Mouse (Mus musculus): ENCODE results near the gene Ralbp1.

The Ralbp1 gene

DNA sequence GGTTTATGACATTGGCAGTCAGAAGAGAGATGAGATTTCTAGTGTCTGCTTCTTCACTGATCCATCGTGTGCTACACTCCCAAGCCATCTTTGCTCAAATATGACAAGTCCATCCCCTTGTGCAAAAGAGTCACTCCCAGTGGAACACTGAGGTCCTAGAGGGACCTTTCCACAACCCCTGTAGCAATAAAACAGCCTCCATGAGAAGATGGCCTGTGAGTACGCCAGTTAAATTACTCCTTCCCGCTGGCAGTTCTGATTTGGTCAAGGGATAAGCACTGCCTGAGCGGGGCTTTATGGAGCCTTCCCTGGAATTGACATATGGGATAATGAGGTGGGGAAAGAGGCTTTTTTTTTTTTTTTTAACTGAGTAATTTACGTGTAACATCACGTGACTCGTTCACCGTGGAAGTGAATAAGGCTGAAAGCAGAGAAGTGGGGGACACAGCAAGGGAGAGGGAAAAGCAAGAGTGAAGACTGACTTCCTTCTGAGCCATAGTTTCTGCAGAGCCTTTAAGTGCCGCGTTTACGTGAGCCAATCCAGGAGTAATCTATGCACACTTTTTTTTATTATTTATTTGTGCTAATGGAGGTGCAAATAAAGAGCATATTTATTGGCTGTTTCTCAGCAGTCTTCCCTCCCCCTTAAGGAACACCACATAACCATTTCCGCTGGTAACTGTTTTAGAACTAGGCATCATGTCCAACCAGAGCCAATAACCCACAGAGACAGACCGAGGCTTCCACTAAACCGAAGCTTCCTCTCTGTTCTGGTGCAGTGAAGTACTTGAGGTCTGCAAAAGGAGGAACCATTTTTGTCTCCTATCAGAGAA, at the start of gene Ralbp1:
TSS of gene Ralbp1 (minus strand) at position 102 of the 833 bp plus-strand sequence.
- in situ Hi-C loops (cut with MboI; ENCODE audit: low pct_unique_long_range_greater_than_20kb in 1 of 2, low sequenced_read_pairs in 2 of 2, unreplicated experiment in 1 of 2): no loop called here

DNA sequence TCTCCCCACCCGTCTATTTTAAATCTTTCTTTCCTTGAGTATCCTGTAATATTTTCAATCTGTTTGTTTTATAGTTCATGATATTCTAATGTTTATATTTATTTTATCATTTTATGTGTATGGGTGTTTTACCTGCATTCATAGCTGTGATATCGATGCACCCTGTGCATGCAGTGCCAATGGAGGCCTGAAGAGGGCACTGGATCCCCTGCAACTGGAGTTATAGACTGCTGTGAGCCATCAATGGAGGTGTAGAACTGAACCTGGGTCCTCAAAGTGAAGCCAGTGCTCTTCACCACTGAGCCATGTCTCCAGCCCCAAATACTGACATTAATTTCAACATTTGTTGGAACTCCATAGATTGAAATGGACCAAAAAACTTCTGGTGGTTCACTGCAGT, 48.1 kb upstream of the Ralbp1 start:
- in situ Hi-C loops (cut with MboI; ENCODE audit: low pct_unique_long_range_greater_than_20kb in 1 of 2, low sequenced_read_pairs in 2 of 2, unreplicated experiment in 1 of 2): no loop called here

DNA sequence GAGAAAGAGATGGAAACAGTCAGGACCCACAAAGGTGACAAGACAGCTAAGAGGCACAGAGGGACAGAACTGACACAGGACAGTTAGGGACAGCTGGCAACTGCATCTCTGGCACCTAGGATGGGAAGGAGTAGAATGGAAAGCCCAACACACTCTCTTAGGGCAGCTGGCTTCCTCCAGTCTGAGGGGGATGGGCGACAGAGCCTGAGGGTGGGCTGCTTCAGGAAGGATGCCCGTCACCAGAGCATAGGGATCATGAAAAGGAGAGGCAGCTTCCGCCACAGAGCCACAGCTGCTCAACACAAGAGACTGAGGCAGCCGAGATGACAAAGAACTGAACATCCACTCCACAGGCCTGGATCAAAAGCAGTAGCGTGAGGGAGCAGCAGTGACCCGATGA, 45.9 kb upstream of the Ralbp1 start:
- in situ Hi-C loops (cut with MboI; ENCODE audit: low pct_unique_long_range_greater_than_20kb in 1 of 2, low sequenced_read_pairs in 2 of 2, unreplicated experiment in 1 of 2): no loop called here

DNA sequence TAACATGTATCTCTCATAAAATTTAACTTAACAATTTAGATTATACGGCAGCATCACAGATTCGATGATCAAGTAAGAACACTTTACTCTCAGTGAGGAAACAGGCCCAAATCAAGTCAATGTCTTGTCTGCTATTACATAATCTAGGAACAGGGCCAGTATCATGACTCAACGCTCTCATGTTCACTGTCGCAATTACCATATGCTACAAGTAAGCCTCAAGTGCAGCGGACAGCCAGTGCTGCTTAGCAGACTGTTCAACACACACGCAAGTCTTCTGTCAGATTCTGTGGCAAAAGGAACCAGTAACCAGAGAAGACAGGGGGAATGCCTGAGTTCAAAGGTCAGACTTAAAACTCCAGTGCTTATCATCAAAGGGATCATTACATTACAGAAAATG, 45.4 kb upstream of the Ralbp1 start:
- in situ Hi-C loops (cut with MboI; ENCODE audit: low pct_unique_long_range_greater_than_20kb in 1 of 2, low sequenced_read_pairs in 2 of 2, unreplicated experiment in 1 of 2): no loop called here

DNA sequence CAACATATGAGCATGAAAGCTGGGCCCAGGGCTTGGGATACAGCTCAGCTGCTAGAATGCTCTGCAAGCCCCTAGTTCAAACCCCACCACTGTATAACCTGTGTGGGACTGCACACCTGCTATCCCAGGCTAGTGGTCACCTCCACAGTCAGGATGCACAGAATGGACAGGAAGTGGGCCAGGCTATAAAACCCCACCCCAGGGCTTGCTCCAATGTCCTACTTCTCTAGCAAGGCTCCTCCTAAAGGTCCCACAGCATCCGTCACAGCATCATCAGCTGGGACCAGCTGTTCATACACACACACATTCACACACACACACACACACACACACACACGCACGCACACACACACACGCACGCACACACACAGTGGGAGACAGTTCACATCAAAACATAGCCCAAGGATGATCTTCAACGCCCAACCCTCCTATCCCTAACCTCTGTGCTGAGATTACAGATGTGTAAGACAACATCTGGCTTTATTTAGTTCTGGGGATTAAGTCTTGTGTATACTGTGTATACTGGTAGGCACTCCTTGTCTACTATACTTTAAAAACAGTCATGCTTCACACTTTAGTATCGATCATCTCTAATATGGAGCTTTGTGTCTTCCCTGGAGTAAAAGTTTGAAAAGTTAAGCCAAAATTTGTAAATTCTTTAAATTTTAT, 44.7 kb upstream of the Ralbp1 start:
- in situ Hi-C loops (cut with MboI; ENCODE audit: low pct_unique_long_range_greater_than_20kb in 1 of 2, low sequenced_read_pairs in 2 of 2, unreplicated experiment in 1 of 2): no loop called here

DNA sequence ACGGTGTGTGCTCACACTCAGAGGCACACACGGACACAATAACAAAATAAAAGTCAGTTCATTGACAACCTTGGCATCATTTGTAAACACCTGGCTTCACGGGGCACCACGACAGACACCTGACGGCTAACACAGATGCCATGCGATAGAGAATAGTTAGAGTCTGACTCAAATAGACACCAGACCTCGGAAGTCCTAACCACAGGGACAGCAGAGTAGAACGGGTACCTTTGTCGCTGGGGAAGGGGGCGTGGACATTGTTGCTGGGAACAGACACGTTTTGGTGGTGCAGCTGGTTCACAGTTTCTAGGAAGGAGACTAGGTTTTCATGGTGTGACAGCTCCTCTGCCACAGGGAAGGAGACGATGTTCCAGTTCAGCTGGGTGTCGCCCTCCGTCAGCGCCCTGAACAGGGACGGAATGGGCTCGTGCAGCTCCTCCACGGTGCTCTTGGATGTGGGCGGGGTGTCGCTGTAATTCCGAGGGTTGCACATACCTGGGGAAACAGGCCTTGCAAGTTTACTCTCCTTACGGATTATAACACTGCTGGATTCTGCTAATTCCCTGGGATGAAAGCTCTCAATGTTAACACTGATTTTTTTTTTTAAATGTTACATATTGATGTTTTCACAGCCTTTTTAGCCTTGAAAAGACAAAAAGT, 43.9 kb upstream of the Ralbp1 start:
- in situ Hi-C loops (cut with MboI; ENCODE audit: low pct_unique_long_range_greater_than_20kb in 1 of 2, low sequenced_read_pairs in 2 of 2, unreplicated experiment in 1 of 2): no loop called here

DNA sequence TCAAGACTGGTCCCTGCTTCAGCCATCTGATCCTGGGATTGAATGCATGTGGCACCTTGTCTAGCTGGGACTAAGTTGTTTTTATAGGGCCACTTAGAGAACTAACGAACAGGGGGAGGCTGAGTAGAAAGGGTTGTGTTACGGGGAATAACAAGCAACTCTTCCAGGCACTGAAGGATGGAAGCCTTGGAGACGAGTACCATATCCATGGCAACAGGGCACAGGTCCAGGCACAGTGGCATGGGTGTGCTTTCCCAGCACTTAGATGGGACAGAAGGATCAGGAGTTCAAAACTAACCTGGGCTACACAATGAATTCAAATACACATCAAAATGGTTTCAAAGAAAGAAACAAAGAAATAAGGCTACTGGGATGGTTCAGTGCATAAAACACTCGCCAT, 41.5 kb upstream of the Ralbp1 start:
- in situ Hi-C loops (cut with MboI; ENCODE audit: low pct_unique_long_range_greater_than_20kb in 1 of 2, low sequenced_read_pairs in 2 of 2, unreplicated experiment in 1 of 2): no loop called here

DNA sequence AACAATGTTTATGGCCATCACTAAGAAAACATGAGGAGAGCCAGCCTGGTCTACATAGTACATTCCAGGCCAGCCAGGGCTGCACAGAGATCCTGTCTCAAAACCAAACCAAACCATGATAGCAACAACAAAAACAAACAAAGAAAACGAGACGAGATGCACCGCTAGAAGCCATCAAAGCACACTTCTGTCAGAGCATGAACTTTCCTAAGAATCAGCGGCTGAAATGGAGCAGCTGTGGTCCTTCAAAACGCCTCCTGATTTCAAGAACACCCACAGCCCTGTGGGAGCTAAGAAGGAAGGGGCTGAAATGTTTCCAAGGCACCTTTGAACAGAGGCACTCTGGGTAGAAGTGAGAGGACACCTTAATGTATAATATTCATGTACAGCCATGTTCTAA, 38.6 kb upstream of the Ralbp1 start:
- in situ Hi-C loops (cut with MboI; ENCODE audit: low pct_unique_long_range_greater_than_20kb in 1 of 2, low sequenced_read_pairs in 2 of 2, unreplicated experiment in 1 of 2): no loop called here

DNA sequence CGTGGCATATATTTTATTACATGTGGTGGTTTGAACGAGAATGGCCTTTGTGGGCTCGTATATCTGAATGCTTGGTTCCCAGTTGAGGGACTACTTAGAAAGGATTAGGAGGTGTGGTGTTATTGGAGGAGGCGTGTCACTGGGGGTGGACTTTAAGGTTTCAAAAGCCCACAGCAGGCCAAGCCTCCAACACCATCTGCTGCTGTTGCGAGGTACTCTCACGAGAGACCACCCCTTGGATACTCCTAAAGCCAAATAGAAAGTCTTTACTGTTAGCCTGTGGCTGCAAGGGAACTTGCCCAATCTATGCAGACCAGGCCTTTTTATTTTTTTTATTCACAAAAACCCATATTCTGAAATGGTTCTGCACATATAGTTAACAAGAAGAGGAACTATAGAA, 36.4 kb upstream of the Ralbp1 start:
- in situ Hi-C loops (cut with MboI; ENCODE audit: low pct_unique_long_range_greater_than_20kb in 1 of 2, low sequenced_read_pairs in 2 of 2, unreplicated experiment in 1 of 2): no loop called here

DNA sequence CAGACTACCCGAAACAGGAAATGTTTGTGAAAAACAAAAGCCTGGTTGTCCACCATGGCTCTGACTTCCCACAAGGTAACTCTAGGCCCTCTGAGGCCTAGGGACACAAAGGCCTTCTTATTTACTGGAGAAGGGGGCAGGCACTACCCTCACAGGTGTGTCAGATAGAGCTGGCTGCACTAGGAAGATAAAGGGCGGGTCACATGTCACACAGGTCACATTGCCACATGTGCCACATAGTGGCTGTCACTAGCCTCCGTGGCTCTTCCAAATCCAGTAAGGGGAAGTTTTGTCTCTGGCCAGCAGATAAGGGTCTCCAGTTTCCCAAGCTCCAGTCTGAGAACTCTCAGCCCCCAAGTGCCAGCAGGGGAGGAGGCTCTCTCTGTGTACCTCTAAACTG, 33.6 kb upstream of the Ralbp1 start:
- in situ Hi-C loops (cut with MboI; ENCODE audit: low pct_unique_long_range_greater_than_20kb in 1 of 2, low sequenced_read_pairs in 2 of 2, unreplicated experiment in 1 of 2): no loop called here

DNA sequence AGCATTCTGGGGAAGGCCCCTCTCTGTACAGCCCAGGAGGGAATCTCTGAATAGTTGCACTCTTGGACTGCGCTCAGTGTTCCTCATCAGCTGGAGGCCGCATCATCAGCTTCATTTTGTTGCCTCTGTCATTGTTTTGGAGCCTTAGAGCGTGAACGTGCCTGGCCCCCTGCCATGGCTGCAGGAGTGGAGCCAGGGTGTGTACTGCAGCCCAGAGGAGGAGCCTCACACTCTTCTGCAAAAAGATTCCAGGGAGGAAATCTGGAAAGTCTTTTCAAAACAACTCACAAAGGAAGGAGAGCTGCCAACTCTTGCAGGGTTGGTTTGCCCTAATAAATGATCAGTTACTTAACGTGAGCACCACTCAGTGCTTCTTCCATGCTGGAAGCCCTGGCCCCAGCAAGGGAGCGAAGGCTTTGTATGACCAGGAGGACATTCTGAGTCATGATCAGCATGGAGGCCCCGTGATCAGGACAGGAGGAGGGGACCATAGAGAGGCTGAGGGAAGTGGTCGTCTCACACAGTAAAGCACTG, 30.6 kb upstream of the Ralbp1 start:
- in situ Hi-C loops (cut with MboI; ENCODE audit: low pct_unique_long_range_greater_than_20kb in 1 of 2, low sequenced_read_pairs in 2 of 2, unreplicated experiment in 1 of 2): no loop called here

DNA sequence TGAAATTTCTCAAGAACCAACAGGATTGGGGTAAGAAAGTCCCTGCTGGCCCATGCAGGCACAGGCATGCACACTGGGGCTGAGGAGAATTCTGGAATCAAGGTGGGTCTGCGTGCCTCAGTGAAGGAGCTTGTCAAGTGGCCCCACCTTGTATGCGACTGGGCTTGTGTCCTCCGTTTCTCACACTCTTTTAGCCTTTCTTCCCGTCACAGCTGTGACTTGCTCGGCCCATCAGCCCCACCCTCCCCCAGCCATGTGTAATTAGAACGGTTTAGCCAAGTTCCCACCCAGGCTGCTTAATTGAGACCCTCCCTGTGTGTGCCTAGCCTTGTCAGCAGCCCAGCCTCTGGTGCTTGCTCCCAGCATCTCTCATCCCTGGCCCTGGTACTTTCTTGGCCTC, 28.5 kb upstream of the Ralbp1 start:
- in situ Hi-C loops (cut with MboI; ENCODE audit: low pct_unique_long_range_greater_than_20kb in 1 of 2, low sequenced_read_pairs in 2 of 2, unreplicated experiment in 1 of 2): no loop called here

DNA sequence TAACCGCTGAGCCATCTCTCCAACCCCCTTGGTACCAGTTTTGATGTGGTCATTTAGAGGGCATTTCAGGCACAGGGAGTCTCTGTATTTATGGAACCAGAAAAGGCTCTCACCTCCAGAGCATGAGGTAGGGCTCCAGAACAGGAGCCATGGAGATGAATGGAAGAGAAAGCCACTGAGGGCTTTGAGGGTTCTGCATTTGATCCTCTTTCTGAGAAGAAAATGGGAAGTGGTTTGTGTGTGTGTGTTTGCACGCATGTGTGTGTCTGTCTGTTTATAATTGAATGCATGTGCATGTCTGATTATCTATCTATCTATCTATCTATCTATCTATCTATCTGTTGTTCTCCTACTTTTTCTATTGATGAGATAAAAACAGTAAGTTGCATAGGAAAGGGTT, 26.6 kb upstream of the Ralbp1 start:
- in situ Hi-C loops (cut with MboI; ENCODE audit: low pct_unique_long_range_greater_than_20kb in 1 of 2, low sequenced_read_pairs in 2 of 2, unreplicated experiment in 1 of 2): no loop called here

DNA sequence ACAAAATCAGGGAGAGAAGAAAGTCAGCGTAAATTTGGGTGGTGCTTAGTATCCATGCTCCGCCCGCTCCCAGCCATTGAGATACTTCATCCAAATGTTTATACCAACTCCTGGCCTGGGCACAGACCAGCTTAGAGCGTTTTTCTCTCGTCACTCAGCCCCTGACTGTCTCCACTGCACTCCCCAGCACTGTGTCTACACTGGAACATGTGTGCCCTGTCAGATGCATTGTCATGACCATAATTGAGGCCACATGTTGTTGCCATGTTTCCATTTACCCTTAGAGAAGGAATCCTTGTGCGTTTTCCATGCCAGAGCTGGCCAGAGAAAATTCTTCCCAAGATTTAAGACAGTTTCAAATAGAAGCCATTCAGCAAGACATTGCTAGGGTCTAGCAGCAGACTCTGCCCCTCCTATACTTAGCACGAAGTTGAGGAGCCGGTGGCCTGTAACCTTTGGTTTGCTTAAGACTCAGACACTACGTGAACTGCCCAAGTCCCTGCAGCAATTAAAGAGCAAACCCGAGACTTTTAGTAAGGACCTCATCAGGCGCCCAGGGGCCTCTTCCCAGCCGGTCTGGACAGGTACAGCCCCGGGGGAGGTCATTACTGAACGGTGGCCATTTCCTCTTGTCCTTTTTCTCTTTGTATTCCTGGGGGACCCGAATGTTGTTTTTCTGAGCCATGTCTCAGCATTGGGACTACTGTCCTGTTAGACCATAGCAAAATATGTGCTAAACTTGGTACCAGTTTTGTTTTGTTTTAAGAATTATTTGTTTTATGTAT, 25.9 kb upstream of the Ralbp1 start:
- in situ Hi-C loops (cut with MboI; ENCODE audit: low pct_unique_long_range_greater_than_20kb in 1 of 2, low sequenced_read_pairs in 2 of 2, unreplicated experiment in 1 of 2): no loop called here

DNA sequence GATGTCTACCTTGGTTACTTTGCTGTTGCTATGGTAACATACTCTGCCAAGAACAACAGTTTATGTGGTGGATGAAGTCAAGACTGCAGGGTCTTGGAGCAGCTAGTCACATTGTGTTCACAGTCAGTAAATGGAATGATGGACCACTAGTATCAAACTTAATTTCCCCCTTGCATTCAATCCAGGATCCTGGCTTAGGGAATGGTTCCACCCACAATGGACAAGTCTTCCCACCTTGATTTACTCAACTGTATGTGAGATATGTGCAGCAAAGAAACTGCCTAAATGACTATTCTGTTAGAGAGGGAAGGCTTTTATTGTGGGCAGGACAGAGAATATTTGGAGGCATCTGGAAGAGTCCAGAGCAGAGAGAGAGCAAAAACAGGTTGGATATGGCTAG, 22.7 kb upstream of the Ralbp1 start:
- in situ Hi-C loops (cut with MboI; ENCODE audit: low pct_unique_long_range_greater_than_20kb in 1 of 2, low sequenced_read_pairs in 2 of 2, unreplicated experiment in 1 of 2): no loop called here

DNA sequence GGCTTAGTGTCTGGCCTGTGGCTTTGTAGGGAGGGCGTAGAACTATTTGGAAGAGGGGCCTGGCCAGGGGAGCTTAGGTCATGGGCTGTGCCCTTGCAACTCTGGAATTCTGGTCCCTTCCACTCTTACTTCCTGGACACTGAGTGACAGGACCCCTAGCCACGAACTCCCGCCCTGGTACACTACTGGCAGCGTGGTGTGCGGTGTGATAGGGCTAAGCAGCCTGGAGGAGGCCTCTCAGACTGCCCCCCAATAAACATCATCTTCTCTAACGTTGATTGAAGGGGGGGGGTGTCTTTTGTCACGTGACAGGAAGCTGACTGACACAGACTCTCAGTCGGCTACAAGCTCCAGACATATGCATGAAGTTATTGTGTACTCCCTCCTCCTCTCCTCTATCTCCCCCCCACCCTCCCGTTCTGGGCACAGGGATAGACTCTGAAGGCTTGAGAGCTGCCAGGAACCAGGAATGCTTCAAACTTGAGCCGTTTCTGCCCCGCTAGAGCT, 21.4 kb upstream of the Ralbp1 start:
- in situ Hi-C loops (cut with MboI; ENCODE audit: low pct_unique_long_range_greater_than_20kb in 1 of 2, low sequenced_read_pairs in 2 of 2, unreplicated experiment in 1 of 2): no loop called here

DNA sequence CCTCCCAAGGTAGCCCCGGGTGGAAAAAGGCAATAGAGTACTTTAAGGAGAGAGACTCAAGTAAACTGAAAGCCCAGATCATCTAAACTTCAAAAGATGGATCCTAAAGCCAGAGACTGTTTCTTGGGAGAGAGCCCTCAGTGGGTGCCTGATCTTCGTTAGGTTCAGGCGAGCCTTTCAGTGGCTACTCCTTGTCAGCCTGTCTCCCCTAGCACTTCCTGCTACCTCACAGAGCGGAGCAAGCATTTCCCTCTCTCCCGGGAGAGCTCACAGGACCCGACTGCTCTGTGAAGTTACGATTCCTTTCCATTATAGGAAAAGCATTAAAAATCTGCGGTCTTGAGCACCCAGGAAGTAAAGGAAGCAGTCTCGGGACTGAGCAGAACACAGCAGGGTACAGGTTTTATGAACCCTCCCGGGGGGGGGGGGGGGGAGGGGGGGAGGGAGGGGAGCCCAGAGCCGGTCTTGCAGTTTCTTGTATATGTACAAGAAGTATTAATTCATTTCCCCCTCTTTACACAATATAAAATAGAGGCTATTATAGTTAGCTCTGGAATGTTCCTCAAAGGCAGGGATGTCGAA, 20.8 kb upstream of the Ralbp1 start:
- in situ Hi-C loops (cut with MboI; ENCODE audit: low pct_unique_long_range_greater_than_20kb in 1 of 2, low sequenced_read_pairs in 2 of 2, unreplicated experiment in 1 of 2): no loop called here

DNA sequence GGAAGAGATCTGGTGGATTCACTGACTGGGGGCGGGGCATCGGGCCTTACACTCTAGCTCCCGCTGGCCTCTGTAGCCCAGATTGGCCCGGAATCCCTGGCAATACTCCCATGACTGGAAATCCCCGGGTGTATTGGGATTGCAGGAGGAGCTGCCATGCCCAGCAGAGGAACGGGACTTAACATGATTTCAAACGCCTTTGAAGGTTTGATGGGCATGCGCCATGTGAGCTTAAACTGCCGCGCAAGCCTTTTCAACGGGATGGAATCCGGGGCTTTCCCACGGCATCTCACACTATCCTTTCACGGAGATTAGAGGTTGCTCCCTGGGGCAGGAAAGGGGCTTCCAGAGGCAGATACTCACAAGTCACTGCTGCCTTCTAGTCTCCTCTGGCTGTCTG, 19.6 kb upstream of the Ralbp1 start:
- in situ Hi-C loops (cut with MboI; ENCODE audit: low pct_unique_long_range_greater_than_20kb in 1 of 2, low sequenced_read_pairs in 2 of 2, unreplicated experiment in 1 of 2): no loop called here
